Mouse (Mus musculus): Measurements from ENCODE around the gene Hist1h2ag.

DNA sequence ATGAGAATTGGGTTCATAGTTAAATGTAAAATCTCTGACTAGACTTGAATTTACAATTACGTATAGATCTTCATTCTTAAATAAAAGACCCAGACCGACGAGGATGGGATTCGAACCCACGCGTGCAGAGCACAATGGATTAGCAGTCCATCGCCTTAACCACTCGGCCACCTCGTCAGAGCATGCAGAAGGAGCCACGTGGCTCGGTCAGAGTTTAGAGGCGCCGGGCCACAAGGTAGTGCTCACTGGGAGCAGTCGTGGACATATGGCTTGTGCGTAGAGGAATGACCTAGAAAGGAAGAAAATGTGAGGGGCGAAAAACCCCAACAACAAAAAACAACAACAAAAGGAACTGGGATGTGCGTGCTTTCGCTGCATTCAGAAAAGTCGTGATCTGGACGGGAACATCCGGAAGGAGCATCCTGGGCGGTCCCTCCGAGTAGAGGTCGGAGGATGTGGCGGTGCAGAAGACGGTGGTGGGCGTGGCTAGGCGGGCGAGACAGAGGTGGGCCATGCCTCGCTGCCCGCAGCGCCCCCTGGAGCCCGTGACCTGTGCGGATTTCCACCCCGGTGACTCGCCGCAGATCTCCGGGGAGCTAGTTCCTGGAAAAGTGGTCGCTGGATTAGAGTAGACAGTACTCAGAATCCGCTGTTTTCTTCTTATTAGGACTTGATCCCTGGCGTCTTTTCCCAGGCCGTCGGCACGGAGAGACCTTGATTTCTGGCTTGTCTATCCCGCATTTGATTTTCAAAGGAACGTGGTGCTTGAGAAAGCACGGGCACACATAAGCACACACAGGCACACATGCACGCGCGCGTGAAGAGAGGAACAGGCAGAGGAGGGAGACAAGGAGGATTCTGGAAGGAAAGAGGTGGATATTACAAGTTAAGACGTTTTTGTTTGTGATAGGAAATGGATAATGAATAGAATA, 8.1 kb upstream of the Hist1h2ag start:
- TF ChIP-seq CTCF (IDR thresholded peaks at IDR 0.05; ENCODE audit: low read depth) (peak; percentile 97), EP300 (IDR thresholded peaks at IDR 0.05; ENCODE audit: low read depth) (no peak)
